Mouse (Mus musculus) MEL (cell line): ENCODE measurements around the gene Sh2d6.

ENCODE experiments used
- CHD1 ChIP-seq: IDR thresholded peaks from 2 replicates; pipeline ENCODE4 v1.6.1; 2012; ENCODE audit warnings: low read depth, mild to moderate bottlenecking, inconsistent platforms, low read length, improper control_type of control experiment
- CHD2 ChIP-seq: IDR thresholded peaks from 2 replicates; pipeline ENCODE4 v1.6.1; 2011; ENCODE audit warnings: low read length, improper control_type of control experiment
- CTCF ChIP-seq, 3 experiments: IDR thresholded peaks in 2 of 3; conservative IDR thresholded peaks in 1 of 3; 2 replicates each; pipeline ENCODE4 v1.5.1; 2011 to 2012; ENCODE audit warnings: low read length in 3 of 3, low read depth in 2 of 3, mild to moderate bottlenecking in 2 of 3, improper control_type of control experiment in 1 of 3, inconsistent platforms in 1 of 3, mixed read lengths in 1 of 3, moderate library complexity in 1 of 3; ENCODE audit not compliant: control insufficient read depth in 1 of 3, insufficient read depth in 1 of 3, poor library complexity in 1 of 3, severe bottlenecking in 1 of 3
- ELF1 ChIP-seq: IDR thresholded peaks from 2 replicates; pipeline ENCODE4 v1.6.1; 2014; ENCODE audit warnings: low read depth, mild to moderate bottlenecking, inconsistent platforms, low read length, improper control_type of control experiment, moderate library complexity
- ETS1 ChIP-seq: IDR thresholded peaks from 2 replicates; pipeline ENCODE4 v1.6.1; 2012; ENCODE audit warnings: low read depth, mild to moderate bottlenecking, inconsistent platforms, low read length, improper control_type of control experiment, moderate library complexity
- GATA1 ChIP-seq: IDR thresholded peaks from 2 replicates; pipeline ENCODE4 v1.6.1; 2011; ENCODE audit warnings: low read depth, low read length, improper control_type of control experiment
- MAZ ChIP-seq: IDR thresholded peaks from 2 replicates; pipeline ENCODE4 v1.6.1; 2012; ENCODE audit warnings: low read depth, mild to moderate bottlenecking, inconsistent platforms, low read length, improper control_type of control experiment
- POLR2A ChIP-seq, 2 experiments: IDR thresholded peaks; 2 replicates each; pipeline ENCODE4 v1.6.1; 2011 to 2012; ENCODE audit warnings: low read length in 2 of 2, mild to moderate bottlenecking in 2 of 2, control low read depth in 1 of 2, improper control_type of control experiment in 1 of 2, low read depth in 1 of 2, moderate library complexity in 1 of 2; ENCODE audit not compliant: control insufficient read depth in 1 of 2, insufficient read depth in 1 of 2, poor library complexity in 1 of 2
- USF1 ChIP-seq: IDR thresholded peaks from 2 replicates; pipeline ENCODE4 v1.6.1; 2014; ENCODE audit warnings: low read depth, mild to moderate bottlenecking, inconsistent platforms, low read length, improper control_type of control experiment, moderate library complexity
- ZC3H11A ChIP-seq: IDR thresholded peaks from 2 replicates; pipeline ENCODE4 v1.6.1; 2012; ENCODE audit warnings: low read depth, mild to moderate bottlenecking, inconsistent platforms, low read length, improper control_type of control experiment
- ZNF384 ChIP-seq: IDR thresholded peaks from 2 replicates; pipeline ENCODE4 v1.6.1; 2012; ENCODE audit warnings: low read depth, mild to moderate bottlenecking, inconsistent platforms, low read length, improper control_type of control experiment

GRCm38 (mm10) chr6:72545377-72545776 lies 23.9 kb upstream of the Sh2d6 start:
- TF ChIP-seq GATA1 (peak; percentile 38), CHD2 (no peak), CTCF (IDR thresholded peaks at IDR 0.05 in 2 of 3, conservative IDR thresholded peaks at IDR 0.05 in 1 of 3; ENCODE audit: control insufficient read depth in 1 of 3, insufficient read depth in 1 of 3, low read depth in 2 of 3, low read length in 3 of 3, poor library complexity in 1 of 3, severe bottlenecking in 1 of 3) (no peak), ELF1 (no peak), MAZ (no peak), ZNF384 (no peak), ZC3H11A (no peak), USF1 (peak; percentile 88), POLR2A (IDR thresholded peaks at IDR 0.05; ENCODE audit: control insufficient read depth in 1 of 2, insufficient read depth in 1 of 2, low read depth in 1 of 2, low read length in 2 of 2, poor library complexity in 1 of 2) (peak in 1 of 2 experiments; percentile 60; a peak in 2 of 4 replicates), ETS1 (peak; percentile 63), CHD1 (no peak)
